Mouse (Mus musculus) ES-CJ7 (cell line): ENCODE data around the gene Mup22.
"Not testable (repeated sequence)": the region's sequence is repeated elsewhere in the genome, so short reads cannot be mapped to it uniquely, and the experiment has no call there.

Experiments
- DNase-seq: peaks from one replicate; pipeline ENCODE4 v3.0.0; 2011; ENCODE audit warnings: low read depth, low spot score

The Mup22 gene

DNA sequence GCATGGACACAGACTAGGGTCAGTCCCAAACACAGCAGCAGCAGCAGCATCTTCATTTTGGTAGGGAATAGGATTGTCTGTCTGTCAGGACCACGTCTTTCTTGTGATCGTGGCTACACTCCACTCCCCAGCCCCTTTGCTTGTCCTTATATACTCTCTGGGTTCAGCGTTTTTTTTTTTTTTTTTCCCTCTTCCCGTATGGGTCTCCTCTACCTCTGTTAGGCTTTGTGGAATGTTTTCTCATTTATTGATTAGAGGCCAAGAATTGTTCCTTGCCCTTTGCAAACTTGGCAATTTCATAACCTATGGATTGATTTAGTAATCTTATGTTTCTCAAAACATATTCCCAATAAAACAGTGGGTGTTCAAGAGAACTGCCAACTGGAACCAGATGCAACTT lies at the start of gene Mup22:
TSS of gene Mup22 (minus strand) at position 101 of the 400 bp plus-strand sequence.
- not testable (repeated sequence) for DNase-seq

DNA sequence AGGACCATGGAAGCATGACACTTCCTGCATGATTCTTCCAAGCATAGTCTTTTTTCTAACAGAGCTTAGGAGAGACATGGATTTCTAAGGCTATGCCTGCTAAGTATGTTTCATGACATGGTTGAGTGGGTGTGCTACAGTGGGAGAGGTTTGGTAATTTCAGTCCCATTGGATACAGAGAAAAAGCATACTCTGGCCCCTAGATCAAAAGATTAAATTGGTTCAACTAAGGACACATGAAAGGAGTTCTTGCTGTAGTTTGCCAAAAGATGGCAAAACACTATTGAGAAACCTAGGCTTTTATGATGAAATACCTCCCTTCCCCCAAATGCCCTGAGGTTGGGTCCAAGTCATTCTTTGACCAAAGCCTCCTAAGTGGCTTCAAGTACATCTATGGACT lies 19.6 kb upstream of the Mup22 start:
- not testable (repeated sequence) for DNase-seq
